Mouse (Mus musculus) spleen, postnatal 4 days (tissue): Measurements from ENCODE around the gene Arhgef28.
A peak's percentile ranks its signal among the peaks of the same experiment; 100 is the strongest.
"Not testable (repeated sequence)": the region's sequence is repeated elsewhere in the genome, so short reads cannot be mapped to it uniquely, and the experiment has no call there.

ENCODE experiments used
- DNase-seq, 2 experiments: peaks; one replicate each; pipeline ENCODE4 v3.0.0; 2022; ENCODE audit warnings: low spot score in 2 of 2

Arhgef28 gene

GRCm38 (mm10) chr13:98124113-98124745, 82.0 kb downstream of the Arhgef28 start:
- DNase-seq = no peak

DNA sequence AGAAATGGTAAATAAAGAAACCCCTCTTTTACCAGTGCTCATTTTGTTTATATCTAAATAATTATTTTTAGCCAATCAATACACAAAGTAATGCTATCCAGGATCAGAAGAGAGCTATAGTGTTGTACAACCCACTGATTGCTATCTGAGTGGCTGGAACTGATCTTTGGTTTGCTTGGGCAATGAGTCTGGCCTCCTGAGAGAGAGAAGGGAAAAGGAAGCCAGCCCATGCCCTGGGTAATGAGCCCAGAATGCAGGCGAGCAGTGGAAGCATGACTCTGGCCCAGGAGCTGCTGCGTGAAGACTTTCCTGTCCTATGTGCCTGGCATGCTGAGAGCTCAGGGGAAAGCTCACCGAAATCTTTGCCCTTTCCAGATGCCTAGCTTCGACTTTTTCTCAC, 83.5 kb downstream of the Arhgef28 start:
- DNase-seq = no peak

DNA sequence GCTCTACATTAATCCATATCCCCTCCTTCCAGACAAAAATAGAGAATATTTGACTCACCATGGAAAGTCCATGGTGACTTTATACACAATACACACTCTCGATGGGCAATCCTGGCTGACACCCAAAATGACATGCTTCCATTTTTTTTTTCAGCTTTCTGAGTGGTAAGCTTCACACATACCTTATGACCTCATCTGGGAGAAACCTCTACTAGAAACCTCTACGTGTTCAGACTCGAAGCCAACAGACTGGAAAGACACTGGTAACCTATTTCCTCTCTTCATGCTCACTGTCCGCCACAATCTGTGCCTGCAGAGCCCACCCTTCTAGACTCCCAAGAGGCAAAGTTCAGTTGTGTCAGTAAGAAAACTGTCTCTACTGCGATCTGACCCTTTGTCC, 84.2 kb downstream of the Arhgef28 start:
- DNase-seq = no peak

DNA sequence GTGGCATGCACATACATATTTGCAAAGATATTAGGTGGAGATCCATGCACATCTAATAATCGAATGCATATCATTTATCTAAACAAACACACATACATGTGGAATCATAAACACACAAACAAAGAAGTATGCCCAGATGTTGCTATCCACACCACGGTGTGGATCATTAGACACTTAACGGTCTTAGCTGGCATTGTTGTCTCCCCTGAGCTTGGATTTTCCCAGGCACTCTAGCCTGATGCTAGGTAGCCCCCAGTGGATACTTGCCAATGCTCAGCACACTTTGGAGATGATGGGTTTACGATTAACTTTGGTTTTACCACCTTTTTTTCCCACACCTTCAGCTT, 85.1 kb downstream of the Arhgef28 start:
- no peak for DNase-seq

DNA sequence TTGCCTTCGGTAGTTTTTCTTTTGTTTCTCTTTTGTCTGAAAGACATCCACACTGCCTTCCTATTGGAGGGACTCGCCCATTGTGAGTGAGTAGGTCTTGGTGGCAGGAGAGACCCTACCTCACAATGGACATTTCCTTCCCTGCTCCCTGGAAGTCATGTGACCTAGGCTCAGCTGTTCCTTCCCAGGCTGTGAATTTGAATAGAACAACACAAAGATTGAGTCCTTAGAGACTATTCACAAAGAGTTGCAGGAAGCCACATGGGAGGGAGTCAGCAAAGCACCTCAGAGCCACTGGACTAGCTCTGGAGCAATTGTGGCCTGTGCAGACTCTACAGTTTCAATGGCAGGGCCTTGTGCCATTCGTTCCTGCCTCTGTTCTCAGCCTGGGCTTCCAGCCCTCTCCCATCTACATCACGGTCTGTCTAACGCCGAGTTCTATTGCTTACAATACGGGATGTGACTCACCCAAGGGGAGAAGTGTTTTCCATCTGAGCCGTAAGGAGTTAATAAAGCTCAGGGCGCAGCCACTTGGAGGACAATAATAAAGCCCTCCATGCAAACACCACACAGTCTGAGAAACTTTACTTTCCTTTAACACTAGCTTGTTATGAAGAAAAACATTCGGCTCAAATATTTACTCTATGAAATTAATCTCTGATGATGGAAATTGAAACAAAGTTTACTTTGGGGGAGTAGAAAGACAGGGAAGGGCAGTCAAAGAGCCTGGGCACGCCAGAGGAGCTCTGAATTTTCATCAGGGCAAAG, 85.7 kb downstream of the Arhgef28 start:
- no peak for DNase-seq

DNA sequence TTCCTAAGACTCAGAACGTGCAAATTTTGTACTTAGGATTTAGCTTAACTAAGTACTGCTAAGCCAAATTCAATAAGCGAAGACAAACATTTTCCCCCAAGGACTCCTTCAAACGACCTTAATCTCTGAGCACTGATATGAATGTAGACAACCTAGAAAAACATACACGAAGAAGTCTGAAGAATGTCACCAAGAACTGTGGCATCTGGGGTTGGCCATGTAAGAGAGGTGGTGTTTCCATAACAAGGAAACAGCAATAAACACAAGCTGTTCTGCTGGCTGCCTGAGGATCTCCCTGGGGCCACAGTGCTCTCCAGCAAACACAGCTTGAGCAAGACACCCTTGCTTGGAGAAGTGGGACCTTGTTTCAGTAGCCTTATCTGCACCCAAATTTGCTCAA, 87.9 kb downstream of the Arhgef28 start:
- DNase-seq = no peak

DNA sequence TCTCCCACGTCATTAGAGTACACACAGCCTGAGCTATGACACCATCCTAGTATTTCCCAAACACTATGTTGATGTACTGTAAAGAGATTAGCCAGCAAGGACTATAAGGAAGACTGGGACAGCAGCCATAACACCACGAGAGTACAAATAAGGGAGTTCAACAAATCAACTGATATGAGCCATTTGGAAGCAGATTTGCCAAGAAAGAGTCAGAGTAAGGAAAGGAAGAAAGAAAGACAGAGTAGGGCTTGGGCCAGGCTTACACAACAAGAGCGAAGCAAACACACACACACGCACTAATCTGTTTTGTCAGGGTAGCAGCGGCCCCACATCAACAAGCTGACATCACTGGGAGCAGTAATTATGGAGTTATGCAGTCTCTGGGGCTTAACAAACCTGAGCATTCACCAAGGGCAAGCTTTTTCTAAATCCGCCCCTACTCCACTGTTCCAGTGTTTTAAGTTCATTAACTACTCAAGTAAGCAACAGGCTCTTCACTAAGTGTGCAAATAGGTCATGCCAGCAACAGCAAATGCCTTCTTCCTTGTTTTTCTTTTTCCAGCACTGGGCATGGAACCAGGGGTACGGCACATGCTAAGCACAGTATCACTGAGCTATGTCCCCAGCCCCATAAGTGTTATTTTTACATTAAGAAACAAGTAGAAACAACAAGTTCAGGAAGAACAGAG, 88.5 kb downstream of the Arhgef28 start:
- DNase-seq = no peak

DNA sequence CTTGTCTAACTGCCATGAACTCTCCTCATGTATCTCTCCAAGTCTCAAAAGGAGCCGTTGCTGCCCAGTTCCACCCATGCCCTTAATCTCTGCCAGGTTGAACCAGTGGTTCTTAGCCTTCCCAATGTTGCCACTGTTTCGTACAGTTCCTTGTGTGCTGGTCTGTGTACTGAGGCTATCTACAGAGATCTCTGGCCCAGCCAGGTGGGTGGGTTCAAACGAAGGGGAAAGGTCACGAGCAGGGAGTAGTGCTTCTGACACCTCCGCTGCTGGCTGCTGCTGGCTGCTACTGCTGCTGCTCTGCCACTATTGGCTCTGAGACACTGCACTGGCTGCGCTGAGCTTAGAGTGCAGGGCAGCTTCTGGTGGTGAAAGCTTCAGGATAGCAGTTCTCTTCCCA, 90.6 kb downstream of the Arhgef28 start:
- DNase-seq = no peak

- DNase-seq = no peak
Measured at GRCm38 (mm10) chr13:98115051-98115450, 91.2 kb downstream of the Arhgef28 start.

- DNase-seq = no peak
Measured at GRCm38 (mm10) chr13:98112812-98113503, 93.3 kb downstream of the Arhgef28 start.

DNA sequence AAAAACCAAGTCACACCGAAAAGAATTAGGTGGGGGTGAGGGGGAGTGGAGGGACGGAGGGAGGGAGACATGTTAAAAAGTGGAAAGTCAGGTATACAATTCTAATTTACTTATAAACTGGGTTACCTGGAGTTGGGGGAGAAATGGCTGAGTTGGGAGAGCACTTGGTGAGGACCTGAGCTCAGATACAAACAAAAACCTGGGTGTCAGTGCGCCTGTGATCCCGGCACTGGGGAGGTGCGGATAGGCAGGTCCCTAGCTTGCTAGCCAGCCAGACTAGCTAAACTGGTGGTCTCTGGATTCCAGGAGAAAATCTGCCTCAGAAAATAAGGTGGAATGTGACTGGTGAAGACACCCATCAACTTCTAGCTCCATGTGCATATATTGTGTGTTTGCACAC, 94.7 kb downstream of the Arhgef28 start:
- DNase-seq = no peak

GRCm38 (mm10) chr13:98111021-98111420, 95.2 kb downstream of the Arhgef28 start:
- no peak for DNase-seq

- DNase-seq = not testable (repeated sequence)
Measured at GRCm38 (mm10) chr13:98108481-98108880, 97.8 kb downstream of the Arhgef28 start.

DNA sequence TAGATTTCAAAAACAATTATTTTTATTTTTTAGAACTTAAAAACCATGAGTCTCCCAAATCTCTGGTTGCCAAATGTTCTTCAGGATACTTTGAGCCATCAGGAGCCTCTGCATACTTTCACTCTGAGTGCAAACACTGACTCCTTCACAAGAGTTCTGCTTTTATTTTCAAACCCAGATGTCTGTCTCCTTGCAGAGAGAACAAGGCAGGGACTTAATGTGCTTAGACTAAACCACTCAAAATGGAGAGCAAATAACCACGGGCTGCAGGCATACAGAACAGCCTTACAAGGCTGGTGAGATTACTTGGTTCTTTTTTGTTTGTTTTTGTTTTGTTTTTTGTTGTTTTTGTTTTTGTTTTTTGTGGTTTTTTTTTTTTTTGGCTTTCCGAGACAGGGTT, 98.6 kb downstream of the Arhgef28 start:
- DNase-seq = no peak

DNA sequence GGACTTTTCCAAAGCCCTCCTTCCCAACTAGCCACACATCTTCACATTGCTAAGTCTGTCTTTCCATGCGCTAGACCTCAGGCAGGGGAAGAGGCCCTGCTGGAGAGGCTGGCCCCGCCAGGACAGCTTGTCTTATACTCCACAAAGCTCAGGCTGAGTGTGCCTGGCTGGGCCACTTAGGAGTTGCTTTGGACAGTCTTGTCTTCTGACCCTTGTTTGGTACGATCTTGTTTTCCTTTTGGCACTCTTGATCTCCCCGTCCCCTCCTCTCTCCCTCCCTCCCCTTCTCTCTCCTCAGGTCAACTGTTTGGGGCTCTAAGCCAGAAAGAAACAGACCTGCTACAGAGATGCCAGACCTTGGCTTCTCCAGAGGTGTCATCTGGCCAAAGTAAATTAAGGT, 110.3 kb downstream of the Arhgef28 start:
- DNase-seq = no peak

DNA sequence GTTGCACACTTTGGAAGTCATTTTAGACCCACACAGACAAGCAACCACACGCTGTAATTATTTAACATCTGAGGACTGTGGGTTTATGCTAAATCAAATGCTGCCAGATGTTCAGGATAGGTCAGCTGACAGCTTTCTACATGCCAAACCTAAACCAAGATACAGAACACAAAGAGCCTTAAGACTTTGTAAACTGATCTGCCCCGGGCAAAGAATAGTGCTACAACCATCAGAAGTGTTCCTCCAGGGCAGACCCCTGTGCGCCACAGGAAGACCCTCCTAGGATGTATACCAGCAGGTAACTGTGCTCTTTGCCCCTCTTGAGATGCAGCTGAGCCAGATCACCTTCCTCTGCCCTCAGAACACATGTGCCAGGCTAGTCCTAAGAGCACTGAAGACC, 111.9 kb downstream of the Arhgef28 start:
- no peak for DNase-seq

- DNase-seq = no peak
Measured at GRCm38 (mm10) chr13:98093483-98093882, 112.8 kb downstream of the Arhgef28 start.

DNA sequence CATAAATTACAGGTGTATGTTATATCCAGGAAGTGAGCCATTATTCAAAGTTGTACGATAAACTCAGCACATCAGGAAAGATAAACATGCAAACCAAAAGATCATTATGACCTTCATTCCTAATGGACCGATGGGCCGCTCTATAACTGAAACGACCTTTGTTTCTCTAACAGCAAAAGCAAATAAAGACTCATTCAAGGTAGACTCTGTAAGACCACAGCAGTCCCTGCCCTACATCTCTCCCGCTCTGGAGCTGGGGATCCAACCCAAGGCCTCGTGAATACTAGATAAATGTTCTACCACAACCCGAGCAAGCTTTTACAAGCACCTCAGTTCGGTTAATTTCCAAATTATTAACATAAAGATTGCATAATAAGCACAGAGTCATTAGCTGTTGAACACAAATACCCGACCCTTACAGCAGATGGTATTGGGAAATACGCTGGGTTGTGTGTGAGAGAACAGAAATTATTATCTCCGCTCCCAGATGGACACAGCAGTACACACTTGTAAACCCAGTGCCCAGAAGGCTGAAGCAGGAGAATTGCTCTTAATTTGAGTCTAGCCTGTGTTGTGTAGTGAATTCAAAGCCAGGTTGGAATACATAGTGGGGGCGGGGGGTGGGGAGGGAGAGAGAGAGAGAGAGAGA, 113.8 kb downstream of the Arhgef28 start:
- DNase-seq = no peak

DNA sequence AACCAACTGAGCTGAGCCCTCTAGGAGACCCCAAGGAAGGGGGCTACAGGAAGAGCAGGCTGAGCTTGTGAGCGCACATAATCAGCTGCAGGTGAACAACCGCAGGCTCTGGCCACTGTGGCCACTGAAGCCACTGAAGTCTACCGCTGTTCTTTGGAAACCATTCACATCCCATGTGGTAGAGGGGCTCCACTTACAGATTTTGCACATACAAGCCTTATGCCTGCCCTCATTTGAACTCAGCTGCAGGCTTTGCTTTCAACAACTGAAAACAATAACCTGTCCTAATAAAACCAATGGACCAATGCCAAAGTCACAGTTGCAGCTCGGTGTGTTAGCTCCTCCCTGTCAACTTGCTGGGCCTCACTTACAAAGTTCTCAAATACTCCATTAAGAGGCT, 126.6 kb downstream of the Arhgef28 start:
- DNase-seq = no peak

DNA sequence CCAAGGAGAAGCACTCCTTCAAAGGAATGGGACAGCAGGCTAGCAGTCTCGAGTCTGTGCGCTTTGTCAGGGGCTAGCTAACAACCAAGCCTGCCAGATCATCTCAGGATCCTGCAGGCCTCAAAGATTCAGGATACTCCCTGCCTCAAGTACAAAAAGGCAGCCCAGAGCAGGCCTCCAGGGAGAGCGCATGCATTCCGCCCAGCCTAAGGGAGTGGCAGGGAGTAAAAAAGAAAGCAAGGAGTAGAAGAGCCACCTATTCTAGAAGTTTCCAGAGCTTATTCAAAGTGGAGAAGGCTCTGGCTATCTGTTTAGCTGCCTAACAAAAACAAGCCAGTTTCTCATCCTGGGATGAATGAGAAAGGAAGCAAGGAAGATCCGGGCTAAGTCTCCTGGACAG, 128.0 kb downstream of the Arhgef28 start:
- no peak for DNase-seq

DNA sequence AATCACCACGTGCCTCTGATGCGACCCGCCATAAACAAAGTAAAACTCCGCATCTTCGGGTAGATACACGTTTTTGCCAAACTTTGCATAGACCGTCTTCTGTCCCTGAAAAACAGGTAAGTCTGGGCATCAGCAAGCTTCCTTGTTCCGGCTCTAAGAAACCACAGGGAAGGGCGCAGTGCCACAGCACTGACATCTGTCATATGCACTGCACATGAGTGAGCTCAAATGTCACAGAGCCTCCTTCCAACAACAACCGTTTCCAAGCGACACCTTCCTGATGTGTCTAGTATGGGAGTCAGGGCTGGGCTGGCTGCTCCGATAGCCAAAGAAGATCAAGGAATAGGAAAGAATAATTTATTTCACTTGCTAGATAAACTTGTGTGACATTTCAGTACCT, 129.0 kb downstream of the Arhgef28 start:
- peak in 1 of 2 experiments; percentile 41 for DNase-seq

- no peak for DNase-seq
Measured at GRCm38 (mm10) chr13:98074871-98075270, 131.4 kb downstream of the Arhgef28 start.
